Mouse (Mus musculus): ENCODE measurements around the gene 1700015G11Rik. TPM values are rescaled to one million over a fixed set of nuclear protein-coding genes. Genes with fewer than 3 reads are reported as not detected.

1700015G11Rik gene
- not detected for total RNA-seq (2021)
- long read RNA-seq, experiment 1 = 0 reads
- long read RNA-seq, experiment 2 = 0 reads

- Histone ChIP-seq H3K27ac (no peak within 1 kb of the TSS), H3K4me3 (no peak within 1 kb of the TSS)
- DNase-seq (ENCODE audit: extremely low spot score in 1 of 2, low spot score in 2 of 2) = no peak
- TF ChIP-seq CTCF (IDR thresholded peaks at IDR 0.05) = no peak
- intact Hi-C loops (cut with DNase I) = no loop called here
Observed at GRCm38 (mm10) chr7:52015628-52016027, at the start of gene 1700015G11Rik. 1700015G11Rik (minus strand) TSS chr7:52015728.

- intact Hi-C loops (cut with DNase I) = no loop called here
- Histone ChIP-seq H3K4me3 (no peak overlapping the region), H3K27ac (no peak overlapping the region)
- no peak for DNase-seq (ENCODE audit: extremely low spot score in 1 of 2, low spot score in 2 of 2)
- no peak for TF ChIP-seq CTCF (IDR thresholded peaks at IDR 0.05)
Observed at GRCm38 (mm10) chr7:52056954-52057353, 41.4 kb upstream of the 1700015G11Rik start.

GRCm38 (mm10) chr7:52056274-52056673 is 40.7 kb upstream of the 1700015G11Rik start:
- H3K4me3 ChIP-seq = no peak overlapping the region
- H3K27ac ChIP-seq = no peak overlapping the region
- DNase-seq (ENCODE audit: extremely low spot score in 1 of 2, low spot score in 2 of 2) = no peak
- intact Hi-C loops (cut with DNase I) = no loop called here
- TF ChIP-seq CTCF (IDR thresholded peaks at IDR 0.05) = no peak

- Histone ChIP-seq H3K27ac (no peak overlapping the region), H3K4me3 (no peak overlapping the region)
- intact Hi-C loops (cut with DNase I) = no loop called here
- DNase-seq (ENCODE audit: extremely low spot score in 1 of 2, low spot score in 2 of 2) = no peak
- no peak for TF ChIP-seq CTCF (IDR thresholded peaks at IDR 0.05)
Observed at GRCm38 (mm10) chr7:52055831-52056230, 40.3 kb upstream of the 1700015G11Rik start.

- intact Hi-C loops (cut with DNase I) = loop anchor here (2.0 kb wide), 1 partner anchor 353 kb away; no protein-coding TSS in a partner anchor
- DNase-seq (ENCODE audit: extremely low spot score in 1 of 2, low spot score in 2 of 2) = peak; percentile 45 to 48
- peak; percentile 81 for TF ChIP-seq CTCF (IDR thresholded peaks at IDR 0.05)
- Histone ChIP-seq H3K4me3 (no peak overlapping the region), H3K27ac (no peak overlapping the region)
Observed at GRCm38 (mm10) chr7:52037600-52038582, 22.4 kb upstream of the 1700015G11Rik start.

- no peak for DNase-seq (ENCODE audit: extremely low spot score in 1 of 2, low spot score in 2 of 2)
- intact Hi-C loops (cut with DNase I) = no loop called here
- no peak for TF ChIP-seq CTCF (IDR thresholded peaks at IDR 0.05)
- Histone ChIP-seq H3K27ac (no peak overlapping the region), H3K4me3 (no peak overlapping the region)
Observed at GRCm38 (mm10) chr7:52024050-52024626, 8.6 kb upstream of the 1700015G11Rik start.

GRCm38 (mm10) chr7:52022039-52022438 is 6.5 kb upstream of the 1700015G11Rik start:
- no peak for TF ChIP-seq CTCF (IDR thresholded peaks at IDR 0.05)
- Histone ChIP-seq H3K27ac (no peak overlapping the region), H3K4me3 (no peak overlapping the region)
- no peak for DNase-seq (ENCODE audit: extremely low spot score in 1 of 2, low spot score in 2 of 2)
- intact Hi-C loops (cut with DNase I) = no loop called here

- no peak overlapping the region for H3K4me3 ChIP-seq
- no peak for TF ChIP-seq CTCF (IDR thresholded peaks at IDR 0.05)
- intact Hi-C loops (cut with DNase I) = no loop called here
- no peak for DNase-seq (ENCODE audit: extremely low spot score in 1 of 2, low spot score in 2 of 2)
- no peak overlapping the region for H3K27ac ChIP-seq
Observed at GRCm38 (mm10) chr7:52015180-52015579, 348 bp downstream of the 1700015G11Rik start.

GRCm38 (mm10) chr7:52013457-52013856 is 2.1 kb downstream of the 1700015G11Rik start:
- intact Hi-C loops (cut with DNase I) = no loop called here
- DNase-seq (ENCODE audit: extremely low spot score in 1 of 2, low spot score in 2 of 2) = no peak
- no peak overlapping the region for H3K4me3 ChIP-seq
- H3K27ac ChIP-seq = no peak overlapping the region
- TF ChIP-seq CTCF (IDR thresholded peaks at IDR 0.05) = no peak

GRCm38 (mm10) chr7:52007138-52007537 is 8.4 kb downstream of the 1700015G11Rik start:
- H3K4me3 ChIP-seq = no peak overlapping the region
- intact Hi-C loops (cut with DNase I) = no loop called here
- no peak for DNase-seq (ENCODE audit: extremely low spot score in 1 of 2, low spot score in 2 of 2)
- H3K27ac ChIP-seq = no peak overlapping the region
- TF ChIP-seq CTCF (IDR thresholded peaks at IDR 0.05) = no peak

- DNase-seq (ENCODE audit: extremely low spot score in 1 of 2, low spot score in 2 of 2) = no peak
- TF ChIP-seq CTCF (IDR thresholded peaks at IDR 0.05) = no peak
- Histone ChIP-seq H3K4me3 (peak overlapping the region; percentile 86), H3K27ac (peak overlapping the region; percentile 63)
- intact Hi-C loops (cut with DNase I) = no loop called here
Observed at GRCm38 (mm10) chr7:52006296-52006630, 9.3 kb downstream of the 1700015G11Rik start.

- Histone ChIP-seq H3K4me3 (peak within 1 kb of the TSS; percentile 86), H3K27ac (peak within 1 kb of the TSS; percentile 76)
- peak; percentile 85 to 92 for DNase-seq (ENCODE audit: extremely low spot score in 1 of 2, low spot score in 2 of 2)
- intact Hi-C loops (cut with DNase I) = no loop called here
- TF ChIP-seq CTCF (IDR thresholded peaks at IDR 0.05) = no peak
Observed at GRCm38 (mm10) chr7:52005511-52006295, 9.8 kb downstream of the 1700015G11Rik start, which contains the start of gene Svip. Svip (minus strand) TSS chr7:52006018.
